Mouse (Mus musculus) v-Abl transformed pro-B cells (cell line): Measurements from ENCODE around the gene Cd160.

ENCODE experiments used
- in situ Hi-C, 2 experiments: fragments of 400-800 bp; cut with MboI; formaldehyde crosslinking; loops; one replicate each; pipeline ENCODE4 v1.15.1; 2025; ENCODE audit not compliant: unreplicated experiment in 2 of 2

Gene Cd160

GRCm38 (mm10) chr3:96828984-96829383 is at the start of gene Cd160, which contains the start of gene Pdzk1:
Gene Cd160, minus strand, starts transcription at chr3:96829351.
Gene Pdzk1, plus strand, starts transcription at chr3:96829284.
- in situ Hi-C loops: no loop called here

GRCm38 (mm10) chr3:96874808-96875571 is 45.8 kb upstream of the Cd160 start:
- in situ Hi-C loops: loop anchor here in 1 of 2 experiments (25.0 kb wide), 1 partner anchor 338 kb away; the partner anchor contains the start of gene Hfe2

GRCm38 (mm10) chr3:96872501-96872900 is 43.4 kb upstream of the Cd160 start:
- in situ Hi-C loops: no loop called here

- in situ Hi-C loops: no loop called here
Measured at GRCm38 (mm10) chr3:96871070-96871469, 41.9 kb upstream of the Cd160 start.

- in situ Hi-C loops: no loop called here
Measured at GRCm38 (mm10) chr3:96870270-96870669, 41.1 kb upstream of the Cd160 start.

- in situ Hi-C loops: no loop called here
Measured at GRCm38 (mm10) chr3:96869091-96869490, 39.9 kb upstream of the Cd160 start.

- in situ Hi-C loops: no loop called here
Measured at GRCm38 (mm10) chr3:96868566-96868965, 39.4 kb upstream of the Cd160 start.

GRCm38 (mm10) chr3:96867863-96868262 is 38.7 kb upstream of the Cd160 start:
- in situ Hi-C loops: no loop called here

GRCm38 (mm10) chr3:96860498-96860897 is 31.3 kb upstream of the Cd160 start:
- in situ Hi-C loops: no loop called here

- in situ Hi-C loops: no loop called here
Measured at GRCm38 (mm10) chr3:96855833-96856232, 26.7 kb upstream of the Cd160 start.

- in situ Hi-C loops: loop anchor here in 1 of 2 experiments (5.0 kb wide), 1 partner anchor 37 kb away; no protein-coding TSS in a partner anchor
Measured at GRCm38 (mm10) chr3:96854376-96854775, 25.2 kb upstream of the Cd160 start.

GRCm38 (mm10) chr3:96852561-96852960 is 23.4 kb upstream of the Cd160 start:
- in situ Hi-C loops: loop anchor here in 1 of 2 experiments (5.0 kb wide), 1 partner anchor 35 kb away; no protein-coding TSS in a partner anchor

- in situ Hi-C loops: no loop called here
Measured at GRCm38 (mm10) chr3:96849168-96849727, 20.1 kb upstream of the Cd160 start.

- in situ Hi-C loops: no loop called here
Measured at GRCm38 (mm10) chr3:96848470-96848869, 19.3 kb upstream of the Cd160 start.

GRCm38 (mm10) chr3:96847661-96848060 is 18.5 kb upstream of the Cd160 start:
- in situ Hi-C loops: no loop called here

- in situ Hi-C loops: no loop called here
Measured at GRCm38 (mm10) chr3:96846985-96847384, 17.8 kb upstream of the Cd160 start.

GRCm38 (mm10) chr3:96845806-96846205 is 16.7 kb upstream of the Cd160 start:
- in situ Hi-C loops: no loop called here

- in situ Hi-C loops: no loop called here
Measured at GRCm38 (mm10) chr3:96845191-96845590, 16.0 kb upstream of the Cd160 start.

- in situ Hi-C loops: no loop called here
Measured at GRCm38 (mm10) chr3:96838996-96839645, 10.0 kb upstream of the Cd160 start.

- in situ Hi-C loops: no loop called here
Measured at GRCm38 (mm10) chr3:96836414-96836813, 7.3 kb upstream of the Cd160 start.

GRCm38 (mm10) chr3:96834587-96835348 is 5.6 kb upstream of the Cd160 start:
- in situ Hi-C loops: no loop called here
